Mouse (Mus musculus) lung, embryonic 14.5 days (tissue): Measurements from ENCODE around the gene Alad. TPM values are rescaled to one million over a fixed set of nuclear protein-coding genes. Genes with fewer than 3 reads are reported as not detected.

Experiments used
- ATAC-seq: fragments of 200-750 bp; cut with Nextera tagmentation; 2 replicates; pipeline ENCODE4 v1.8.0; 2017; ENCODE audit warnings: mild to moderate bottlenecking, moderate TSS enrichment, moderate library complexity; ENCODE audit not compliant: insufficient read depth
- DNase-seq: peaks from one replicate; pipeline ENCODE4 v3.0.0-alpha.2; 2015
- H3K27ac ChIP-seq: fragments of 300-500 bp; sonication (generic); 2 replicates; pipeline ENCODE4 v1.5.1; 2014; ENCODE audit warnings: low read depth, mild to moderate bottlenecking, moderate library complexity
- H3K27me3 ChIP-seq: fragments of 300-500 bp; sonication (generic); 2 replicates; pipeline ENCODE4 v1.6.1; 2014; ENCODE audit warnings: low read length, control low read depth; ENCODE audit not compliant: insufficient read depth
- H3K36me3 ChIP-seq: fragments of 300-500 bp; sonication (generic); 2 replicates; pipeline ENCODE4 v1.6.1; 2014; ENCODE audit warnings: control low read depth; ENCODE audit not compliant: insufficient read depth
- H3K4me1 ChIP-seq: fragments of 300-500 bp; sonication (generic); 2 replicates; pipeline ENCODE4 v1.6.1; 2014; ENCODE audit warnings: antibody characterized with exemption, control low read depth; ENCODE audit not compliant: insufficient read depth
- H3K4me2 ChIP-seq: fragments of 300-500 bp; sonication (generic); 2 replicates; pipeline ENCODE4 v1.6.1; 2014; ENCODE audit warnings: mild to moderate bottlenecking
- H3K4me3 ChIP-seq: fragments of 300-500 bp; sonication (generic); 2 replicates; pipeline ENCODE4 v1.5.1; 2014; ENCODE audit warnings: low read depth, low read length
- H3K9ac ChIP-seq: fragments of 300-500 bp; sonication (generic); 2 replicates; pipeline ENCODE4 v1.6.1; 2014
- H3K9me3 ChIP-seq: fragments of 300-500 bp; sonication (generic); 2 replicates; pipeline ENCODE4 v1.6.1; 2016; ENCODE audit warnings: low read depth, low read length, control low read depth
- CTCF ChIP-seq: IDR thresholded peaks from 2 replicates; pipeline ENCODE4 v1.5.1; 2016; ENCODE audit warnings: antibody characterized with exemption, low read depth
- WGBS: fragments of 180-500 bp; shearing (Covaris S2); extraction: QIAGEN DNeasy Blood & Tissue Kit; methylation state at CpG from one replicate; pipeline ENCODE4 v1.1.7; 2014; 5-methylcytosine and 5-hydroxymethylcytosine counted together
- polyA plus RNA-seq: library from polyadenylated mRNA; unstranded; fragments of >200 nt; fragmentation: Nextera tagmentation; extraction: Ambion mirVana; gene quantifications from 2 replicates; pipeline ENCODE4 v1.2.1, GENCODE M21; 2014

Gene Alad
- polyA plus RNA-seq, 1 experiment from 2014 or later = 110 TPM

DNA sequence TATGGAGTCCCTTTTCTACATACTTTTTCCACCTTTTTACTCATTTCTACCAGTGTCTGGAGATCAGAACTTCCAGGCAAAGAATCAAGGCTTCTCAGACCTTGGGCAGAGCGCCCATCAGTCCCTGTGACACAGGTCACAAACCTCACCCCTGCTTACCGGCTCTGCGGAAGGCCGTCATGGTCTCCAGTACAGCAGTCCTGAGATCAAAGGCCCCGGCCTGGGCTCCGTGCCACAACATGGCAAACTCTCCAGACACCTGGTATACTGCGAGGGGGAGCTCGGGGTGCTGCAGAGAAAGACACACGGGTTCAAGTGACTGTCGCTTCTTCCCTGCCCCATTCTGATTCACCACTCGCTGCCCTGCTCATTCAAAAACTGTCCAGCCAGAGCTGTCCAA lies 9.8 kb downstream of the Alad start:
- H3K4me1 ChIP-seq = no peaks in the 10 kb centered on the region
- no peak for TF ChIP-seq CTCF
- no peak overlapping the region for H3K4me2 ChIP-seq
- no peak overlapping the region for H3K9ac ChIP-seq
- H3K27me3 ChIP-seq = no peaks in the 10 kb centered on the region
- WGBS = 88% methylated on average over 11 of the region's 11 CpGs
- no peaks in the 10 kb centered on the region for H3K9me3 ChIP-seq
- H3K36me3 ChIP-seq = peaks cover 64% of the 10 kb centered on the region
- H3K27ac ChIP-seq = no peak overlapping the region
- no peak overlapping the region for H3K4me3 ChIP-seq
- DNase-seq (no peak), ATAC-seq (no peak)

DNA sequence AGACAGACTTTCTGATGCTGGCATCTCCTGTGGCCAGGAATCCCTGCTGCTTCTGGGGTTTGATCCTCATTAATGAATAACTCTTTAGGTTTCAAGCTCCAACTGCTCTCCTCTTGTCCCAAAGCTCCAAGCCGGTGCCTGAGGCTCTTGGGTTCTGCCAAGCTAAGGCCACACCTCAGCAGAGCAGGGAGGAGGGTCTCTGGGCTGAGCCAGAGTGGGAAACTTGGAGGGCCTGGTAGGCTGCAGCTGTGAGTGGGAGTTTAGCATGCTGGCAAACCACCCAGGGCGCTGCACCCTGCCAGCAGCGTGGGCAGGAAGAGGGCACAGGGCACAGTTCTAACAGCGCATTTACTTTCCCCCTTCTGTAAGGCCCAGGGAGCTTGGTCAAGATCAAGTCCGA lies 10.9 kb downstream of the Alad start:
- no peak for TF ChIP-seq CTCF
- no peak for DNase-seq
- no peak overlapping the region for H3K27ac ChIP-seq
- ATAC-seq = no peak
- H3K4me1 ChIP-seq = no peaks in the 10 kb centered on the region
- H3K9me3 ChIP-seq = no peaks in the 10 kb centered on the region
- H3K4me2 ChIP-seq = no peak overlapping the region
- H3K9ac ChIP-seq = no peak overlapping the region
- 82% methylated on average over 5 of the region's 5 CpGs for WGBS
- no peak overlapping the region for H3K4me3 ChIP-seq
- peaks cover 64% of the 10 kb centered on the region for H3K36me3 ChIP-seq
- no peaks in the 10 kb centered on the region for H3K27me3 ChIP-seq

GRCm38 (mm10) chr4:62506798-62507197 lies 12.9 kb downstream of the Alad start:
- 45% methylated on average over 2 of the region's 2 CpGs for WGBS
- H3K4me3 ChIP-seq = no peak overlapping the region
- no peak overlapping the region for H3K4me2 ChIP-seq
- H3K4me1 ChIP-seq = 0 out of 2 replicates have a peak, but pooled peaks cover 3% of the 10 kb centered on the region
- H3K27me3 ChIP-seq = no peaks in the 10 kb centered on the region
- peak; percentile 22; the same call in 1 of the 2 replicates for TF ChIP-seq CTCF
- H3K36me3 ChIP-seq = peaks cover 45% of the 10 kb centered on the region
- no peaks in the 10 kb centered on the region for H3K9me3 ChIP-seq
- H3K9ac ChIP-seq = no peak overlapping the region
- no peak overlapping the region for H3K27ac ChIP-seq
- DNase-seq (no peak), ATAC-seq (no peak)

DNA sequence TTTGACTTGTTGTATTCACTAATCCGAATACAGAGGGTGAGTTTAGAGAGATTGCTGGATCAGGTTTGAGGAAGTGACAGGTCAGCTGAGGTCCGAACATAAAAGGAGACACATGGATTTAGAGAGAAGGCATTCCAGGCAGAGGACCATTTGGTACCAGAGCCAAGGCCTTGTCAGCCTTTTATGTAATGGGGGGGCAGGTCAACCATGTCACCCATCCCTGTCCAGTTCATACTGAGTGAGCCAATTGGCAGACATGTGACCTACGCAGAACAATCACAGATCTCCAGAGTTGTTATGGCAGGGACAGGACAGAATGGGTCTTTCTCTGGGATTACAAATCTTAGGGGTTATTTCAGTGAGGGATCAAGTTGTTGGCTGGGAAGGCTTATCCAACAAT lies 13.7 kb downstream of the Alad start:
- no peak for TF ChIP-seq CTCF
- no peak for DNase-seq

GRCm38 (mm10) chr4:62503374-62503970 lies 16.2 kb downstream of the Alad start, which contains the start of gene Hdhd3:
Gene Hdhd3, minus strand, starts transcription at chr4:62503467.
- H3K9me3 ChIP-seq = no peaks in the 10 kb centered on the region
- H3K4me1 ChIP-seq = peaks cover 6% of the 10 kb centered on the region; the same call in 1 of the 2 replicates
- TF ChIP-seq CTCF = no peak
- ATAC-seq = no peak
- H3K4me2 ChIP-seq = peak within 1 kb of the TSS; percentile 78
- H3K36me3 ChIP-seq = peaks cover 29% of the 10 kb centered on the region
- H3K27me3 ChIP-seq = no peaks in the 10 kb centered on the region
- peak within 1 kb of the TSS; percentile 90 for H3K27ac ChIP-seq
- 63% methylated on average over 3 of the region's 3 CpGs for WGBS
- H3K9ac ChIP-seq = peak within 1 kb of the TSS; percentile 74
- peak within 1 kb of the TSS; percentile 71 for H3K4me3 ChIP-seq
- no peak for DNase-seq

More for the DNA sequence above, 13.7 kb downstream of the Alad start:
- peaks cover 37% of the 10 kb centered on the region for H3K36me3 ChIP-seq
- ATAC-seq = no peak
- WGBS = 82% methylated on average over 3 of the region's 3 CpGs
- peaks cover 3% of the 10 kb centered on the region; the same call in 1 of the 2 replicates for H3K4me1 ChIP-seq
- no peaks in the 10 kb centered on the region for H3K9me3 ChIP-seq
- H3K27ac ChIP-seq = no peak overlapping the region
- H3K9ac ChIP-seq = no peak overlapping the region
- H3K4me2 ChIP-seq = no peak overlapping the region
- H3K4me3 ChIP-seq = no peak overlapping the region
- no peaks in the 10 kb centered on the region for H3K27me3 ChIP-seq

GRCm38 (mm10) chr4:62502969-62503368 lies 16.7 kb downstream of the Alad start:
- Histone ChIP-seq H3K9me3 (no peaks in the 10 kb centered on the region), H3K4me3 (no peak overlapping the region), H3K4me1 (peaks cover 6% of the 10 kb centered on the region; the same call in 1 of the 2 replicates), H3K27ac (peak overlapping the region; percentile 15; the same call in 1 of the 2 replicates), H3K27me3 (no peaks in the 10 kb centered on the region), H3K9ac (no peak overlapping the region), H3K4me2 (no peak overlapping the region), H3K36me3 (peaks cover 29% of the 10 kb centered on the region)
- 53% methylated on average over 7 of the region's 7 CpGs for WGBS
- DNase-seq = peak; percentile 47
- TF ChIP-seq CTCF = no peak
- ATAC-seq = no peak

DNA sequence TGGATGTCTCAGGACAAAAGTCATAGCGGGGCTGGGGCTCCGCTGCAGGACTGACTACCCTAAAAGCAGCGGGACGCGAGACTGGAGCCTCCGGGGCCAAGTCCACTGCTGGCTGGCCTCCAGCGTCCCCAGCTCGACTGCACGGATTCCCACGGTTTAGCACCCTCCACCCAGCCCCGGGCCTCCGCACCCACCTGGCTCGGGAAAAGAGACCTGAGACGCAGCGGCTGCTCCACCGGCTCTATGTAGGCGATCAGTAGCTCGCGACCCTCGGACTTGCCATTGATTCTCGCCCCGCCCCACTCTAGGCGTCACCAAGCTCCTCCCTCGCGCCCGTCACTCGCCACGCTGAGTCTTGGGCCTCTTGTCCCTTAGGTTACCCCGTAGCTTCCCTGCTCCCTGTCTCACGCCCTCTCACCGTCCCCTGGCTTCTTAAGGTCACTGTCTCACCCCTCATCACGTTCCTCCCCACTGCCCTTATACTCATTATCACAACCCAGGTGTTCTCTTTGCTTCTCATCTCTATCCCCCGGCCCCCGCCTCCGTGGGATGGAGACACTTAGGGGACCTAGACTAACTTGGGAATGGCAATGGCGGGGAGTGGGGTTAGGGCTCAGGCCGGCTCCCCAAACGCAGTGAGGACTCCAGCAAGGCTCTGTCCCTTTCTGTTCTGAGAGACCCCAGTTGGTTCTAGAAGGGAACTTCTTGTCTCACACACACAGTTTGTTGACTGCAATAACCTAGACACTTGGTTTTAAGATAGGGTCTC lies 17.6 kb downstream of the Alad start:
- Histone ChIP-seq H3K27me3 (no peaks in the 10 kb centered on the region), H3K9ac (peak overlapping the region; percentile 74), H3K4me1 (peaks cover 6% of the 10 kb centered on the region; the same call in 1 of the 2 replicates), H3K27ac (peak overlapping the region; percentile 90), H3K4me3 (peak overlapping the region; percentile 71), H3K9me3 (no peaks in the 10 kb centered on the region), H3K4me2 (peak overlapping the region; percentile 78), H3K36me3 (peaks cover 26% of the 10 kb centered on the region)
- WGBS = 1% methylated on average over 37 of the region's 38 CpGs
- TF ChIP-seq CTCF = no peak
- ATAC-seq = peak; percentile 96
- DNase-seq = peak; percentile 96
